Mouse (Mus musculus) small intestine, adult 2 months (tissue): ENCODE data around the gene Fgfrl1.

Experiments used
- CTCF ChIP-seq: fragments of 200-500 bp; IDR thresholded peaks from 2 replicates; pipeline ENCODE4 v1.5.1; 2012; ENCODE audit warnings: low read depth, mild to moderate bottlenecking, control low read depth, inconsistent platforms, low read length, moderate library complexity, mixed read lengths; ENCODE audit not compliant: insufficient replicate concordance, insufficient read length; ENCODE audit errors: extremely low read depth
- POLR2A ChIP-seq: fragments of 200-500 bp; IDR thresholded peaks from 2 replicates; pipeline ENCODE4 v1.6.1; 2012; ENCODE audit warnings: low read depth, mild to moderate bottlenecking, control low read depth, inconsistent platforms, low read length, moderate library complexity

DNA sequence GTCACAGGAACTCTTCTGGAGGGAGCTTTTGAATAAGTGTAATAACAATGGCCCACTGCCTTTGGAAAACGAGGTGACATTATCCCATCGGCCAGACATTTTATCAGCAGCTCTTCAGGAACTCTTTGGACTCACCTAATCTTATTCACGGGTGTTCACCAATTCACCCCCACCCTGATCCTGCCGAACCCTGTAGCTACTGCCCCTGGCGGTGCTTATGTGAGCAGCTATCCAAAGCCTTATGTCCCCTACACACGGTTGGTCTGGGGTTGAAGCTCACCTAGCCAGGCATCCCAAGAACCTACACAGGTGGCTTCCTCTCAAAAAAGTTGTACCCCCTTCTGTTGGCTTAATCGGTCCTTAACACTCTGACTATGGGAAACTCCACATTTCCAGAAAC lies 27.6 kb downstream of the Fgfrl1 start:
- no peak for TF ChIP-seq POLR2A
- no peak; the same call in 1 of the 2 replicates for TF ChIP-seq CTCF
